Mouse (Mus musculus) testis, postnatal 14 days (tissue): ENCODE measurements around the gene Dgkq.

Experiments
- DNase-seq: peaks from one replicate; pipeline ENCODE4 v3.0.0; 2021; ENCODE audit warnings: low spot score

Gene Dgkq

GRCm38 (mm10) chr5:108668977-108669936, at the start of gene Dgkq:
Dgkq (minus strand) TSS chr5:108669672.
- peak; percentile 80 for DNase-seq

DNA sequence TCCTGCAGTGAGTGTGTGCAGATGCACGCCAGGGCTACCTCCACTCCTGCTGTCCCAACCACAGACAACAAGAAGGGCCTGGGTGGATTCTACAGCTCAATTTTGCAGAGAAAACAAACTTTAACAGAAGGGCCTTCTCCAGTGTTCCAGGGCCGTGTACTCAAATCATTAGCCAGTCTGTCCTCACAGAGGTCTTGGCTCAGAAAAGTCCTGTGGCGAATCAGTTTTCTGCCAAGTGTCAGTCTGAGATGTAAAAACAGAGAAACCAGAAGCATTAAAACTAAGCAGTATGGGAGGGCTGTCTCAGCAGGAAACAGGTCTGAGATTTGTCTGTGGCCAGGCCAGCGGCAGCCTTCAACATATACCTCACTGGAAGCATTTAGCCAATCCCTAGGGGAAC, 48.6 kb upstream of the Dgkq start:
- no peak for DNase-seq

DNA sequence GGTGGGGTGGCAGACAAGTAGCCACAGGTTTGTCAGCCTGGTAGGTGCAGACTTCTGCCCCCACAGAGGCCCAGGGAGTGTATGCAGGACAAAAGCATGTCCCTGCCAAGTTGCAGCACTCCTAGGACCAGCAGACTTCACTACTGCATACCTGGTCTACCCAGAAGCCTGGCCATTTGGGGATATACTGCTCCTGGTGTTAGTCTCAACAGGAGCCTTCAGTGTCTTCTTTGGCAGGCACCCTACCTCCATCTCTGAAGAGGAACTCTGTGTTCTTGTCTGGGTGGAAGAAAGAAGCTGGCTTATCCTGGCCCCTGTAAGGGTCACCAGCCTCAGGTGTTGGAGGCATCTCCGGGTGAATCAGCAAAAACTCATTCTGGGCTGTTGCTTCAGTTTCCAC, 46.5 kb upstream of the Dgkq start:
- no peak for DNase-seq

DNA sequence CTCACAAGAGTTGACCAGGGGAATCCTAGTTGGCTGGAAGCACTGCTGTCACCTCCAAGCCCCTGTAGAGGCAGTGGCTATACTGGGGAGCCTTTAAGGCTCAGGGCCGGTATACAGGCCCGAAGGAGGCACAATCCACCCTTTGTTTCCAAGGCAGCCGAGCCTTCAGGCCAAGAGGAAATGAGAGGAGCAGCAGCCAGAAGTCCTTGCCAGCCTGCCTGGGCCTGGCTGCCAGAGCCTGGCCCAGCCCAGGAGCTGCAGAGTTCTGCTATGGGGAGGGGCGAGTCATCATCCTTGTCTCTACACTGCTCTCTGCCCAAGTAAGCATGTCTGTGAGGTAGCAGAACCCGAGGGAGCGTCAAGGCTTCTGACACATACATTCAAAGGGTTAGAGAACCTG, 44.7 kb upstream of the Dgkq start:
- DNase-seq = no peak

GRCm38 (mm10) chr5:108713691-108714090, 44.2 kb upstream of the Dgkq start:
- no peak for DNase-seq

GRCm38 (mm10) chr5:108713096-108713495, 43.6 kb upstream of the Dgkq start:
- no peak for DNase-seq

DNA sequence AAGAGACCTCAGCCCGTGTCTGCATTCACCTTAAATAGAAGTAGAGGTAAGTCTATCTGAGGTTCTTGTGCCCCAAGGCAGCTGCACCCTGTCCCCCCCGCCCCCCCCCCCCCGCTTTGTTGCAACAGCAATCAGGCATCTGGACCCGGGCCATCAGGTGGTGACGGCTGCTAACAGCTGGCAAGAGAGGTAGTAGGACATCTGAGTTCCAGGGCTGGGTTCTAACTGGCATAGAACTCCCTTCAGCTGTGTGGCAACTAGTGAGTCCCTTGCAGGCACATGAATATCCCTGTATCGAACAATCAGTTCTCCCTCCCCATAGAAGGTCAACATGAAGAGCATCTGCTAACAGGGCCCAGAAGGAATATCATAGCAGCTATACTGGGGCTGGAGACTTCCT, 42.5 kb upstream of the Dgkq start:
- no peak for DNase-seq

- no peak for DNase-seq
These were observed 39.7 kb upstream of the Dgkq start for GRCm38 (mm10) chr5:108708981-108709731.

DNA sequence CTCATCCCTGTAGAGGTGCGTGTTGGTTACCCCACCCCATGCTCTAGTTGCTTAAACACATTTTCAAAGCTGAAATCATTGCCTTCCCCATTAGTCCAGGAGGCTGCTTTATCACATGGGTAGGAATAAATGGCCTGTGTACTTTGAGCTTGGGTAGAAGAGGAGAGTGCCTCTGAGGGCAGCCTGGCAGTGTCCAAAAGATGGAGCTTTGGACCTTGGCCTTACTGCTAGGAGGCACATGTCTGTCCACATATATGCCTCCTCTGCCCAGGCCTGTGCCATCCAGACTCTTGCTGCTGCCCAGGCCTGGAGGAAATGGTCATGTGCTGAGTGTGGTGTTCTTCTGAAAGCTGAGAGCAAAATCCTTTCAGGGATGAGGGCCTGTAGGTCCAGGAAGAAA, 38.9 kb upstream of the Dgkq start:
- DNase-seq = no peak

DNA sequence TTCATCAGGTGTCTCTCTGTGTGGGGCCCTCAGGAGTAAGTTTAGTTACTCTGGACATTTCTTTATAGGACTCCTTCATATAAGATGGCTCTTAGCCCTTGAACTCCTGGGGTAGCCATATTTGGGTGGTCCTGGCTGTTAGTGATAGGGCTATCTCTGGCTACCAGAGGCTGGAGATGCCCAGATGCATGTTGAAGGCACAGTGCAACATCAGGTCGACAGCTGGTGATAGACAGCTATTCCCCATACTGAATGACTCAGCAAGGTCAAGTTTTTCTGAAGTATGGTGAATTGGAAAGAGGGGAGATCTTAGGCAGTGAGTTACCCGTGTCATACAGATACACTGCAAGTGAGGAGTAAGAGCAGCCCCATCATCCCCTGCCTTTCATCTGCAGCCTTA, 38.3 kb upstream of the Dgkq start:
- DNase-seq = no peak

DNA sequence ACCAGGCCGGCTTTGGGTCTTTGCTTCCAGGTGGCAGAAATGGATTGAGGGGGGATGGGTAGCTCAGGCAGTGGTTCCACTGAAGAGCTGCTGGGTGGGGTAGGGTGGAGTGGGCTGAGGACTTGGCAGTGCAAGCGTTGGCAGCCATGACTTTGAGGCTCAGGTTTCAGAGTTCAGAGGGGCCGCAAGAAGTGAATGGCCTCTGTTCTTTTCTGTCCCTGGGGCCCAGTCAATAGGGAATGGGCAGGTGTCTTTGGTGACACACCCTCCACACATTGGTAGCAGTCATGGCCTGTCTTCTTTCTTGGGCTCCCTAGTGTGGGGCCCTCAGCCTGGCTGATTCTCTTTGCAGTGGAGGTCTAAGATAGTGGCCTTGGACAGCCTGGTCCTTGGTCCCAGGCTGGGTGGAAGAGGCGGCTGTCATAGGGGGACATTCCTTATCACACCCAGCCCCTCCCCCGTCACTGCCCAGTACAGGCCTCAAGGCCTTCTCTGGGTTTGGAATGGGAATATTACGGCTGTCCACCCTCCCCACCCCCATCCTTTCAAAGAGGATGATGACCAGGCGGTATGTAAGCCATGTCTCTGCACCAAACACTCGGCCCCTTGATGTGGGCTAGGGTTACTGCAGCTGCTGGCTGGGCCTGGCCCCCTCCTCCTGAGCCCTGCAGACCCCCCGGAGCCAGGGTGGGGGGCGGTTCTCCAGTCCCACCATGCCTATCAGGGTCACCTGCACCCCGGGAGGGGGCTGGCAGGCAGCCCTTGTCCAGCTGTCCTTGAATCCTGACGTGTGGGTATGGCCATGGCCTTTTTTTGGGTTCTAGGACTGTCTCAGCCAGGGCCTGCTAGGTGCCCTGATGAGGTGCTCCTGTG, 34.5 kb upstream of the Dgkq start:
- no peak for DNase-seq

- DNase-seq = no peak
These were observed 32.0 kb upstream of the Dgkq start for GRCm38 (mm10) chr5:108701341-108702021.

- DNase-seq = no peak
These were observed 30.9 kb upstream of the Dgkq start for GRCm38 (mm10) chr5:108700346-108700745.

DNA sequence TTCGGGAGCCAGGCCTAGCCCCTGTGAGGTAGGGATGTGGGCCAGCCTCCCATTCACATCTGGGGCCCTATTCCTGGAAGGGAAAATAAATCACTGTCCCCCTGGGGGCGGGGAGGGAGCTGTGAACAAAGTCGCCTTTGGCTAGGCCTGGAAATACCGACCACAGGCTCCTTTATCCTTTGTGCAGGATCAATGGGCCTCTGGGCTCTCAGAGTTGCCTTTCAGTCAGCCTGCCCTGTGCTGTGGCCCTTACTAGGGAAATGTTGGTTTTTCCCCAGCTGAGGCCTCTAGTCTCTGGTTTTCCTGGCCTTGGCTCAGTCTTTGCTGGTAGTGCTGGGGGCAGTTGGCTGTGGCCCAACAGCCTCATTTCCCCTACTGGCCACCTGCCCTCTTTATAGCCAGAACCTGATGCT, 27.9 kb upstream of the Dgkq start:
- no peak for DNase-seq

GRCm38 (mm10) chr5:108696542-108696941, 27.1 kb upstream of the Dgkq start:
- DNase-seq = no peak

DNA sequence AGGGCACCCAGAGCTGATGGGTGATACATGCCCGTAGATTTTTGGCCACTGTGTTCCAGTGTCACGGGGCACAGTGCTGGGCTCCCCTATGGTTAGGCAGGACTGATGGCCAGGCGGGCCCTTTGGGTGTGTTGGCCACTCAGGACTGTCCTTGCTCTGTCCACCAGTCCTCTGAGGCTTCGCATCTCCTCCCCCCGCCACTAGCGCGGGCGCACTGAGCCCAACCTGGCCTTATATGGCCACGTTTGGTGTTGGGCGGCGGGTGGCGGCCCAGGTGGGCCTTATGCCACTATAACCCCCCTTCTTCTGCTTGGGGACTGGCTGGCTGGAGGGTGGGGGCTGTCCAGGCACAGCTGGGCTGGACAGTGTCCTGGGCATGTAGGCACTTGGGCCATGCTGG, 26.4 kb upstream of the Dgkq start:
- no peak for DNase-seq

DNA sequence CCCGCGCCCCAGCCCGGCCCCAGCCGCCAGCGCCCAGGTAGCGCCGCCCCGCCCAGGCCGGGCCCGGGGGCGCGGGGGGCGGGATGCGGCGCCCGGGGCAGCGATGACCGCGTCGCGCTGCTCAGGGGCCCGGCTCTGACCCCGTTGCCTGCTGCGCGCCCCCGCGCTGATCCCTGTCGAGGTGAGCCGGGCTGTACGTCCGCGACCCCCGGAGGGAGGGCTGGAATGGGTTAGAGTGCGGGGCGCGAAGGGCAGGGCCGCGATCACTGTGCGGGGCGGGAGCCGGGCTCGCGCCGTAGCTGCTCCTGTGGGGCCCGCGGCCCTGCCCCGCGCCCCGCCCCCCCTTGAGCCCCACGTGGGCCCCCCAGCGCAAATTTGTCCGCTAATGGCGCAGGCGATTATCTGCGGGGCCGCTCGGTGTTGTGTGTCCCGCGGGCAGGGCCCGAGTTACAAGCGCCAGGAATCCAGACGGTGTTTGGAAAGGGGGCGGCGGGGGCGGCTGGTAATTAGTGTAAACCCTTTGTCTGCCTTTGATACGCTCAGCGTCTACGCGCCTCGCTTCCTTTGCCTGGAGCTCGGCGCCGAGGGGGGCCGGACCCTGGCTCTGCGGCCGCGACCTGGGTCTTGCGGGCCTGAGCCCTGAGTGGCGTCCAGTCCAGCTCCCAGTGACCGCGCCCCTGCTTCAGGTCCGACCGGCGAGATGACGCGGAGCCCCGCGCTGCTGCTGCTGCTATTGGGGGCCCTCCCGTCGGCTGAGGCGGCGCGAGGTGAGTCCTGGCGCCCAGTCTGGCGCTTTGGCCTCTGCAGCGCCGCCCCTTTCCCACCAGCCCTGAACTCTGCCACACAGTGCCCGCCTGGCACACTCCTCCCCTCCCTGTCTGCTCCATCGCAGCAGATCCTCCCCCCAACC, 25.1 kb upstream of the Dgkq start:
- DNase-seq = peak; percentile 56

DNA sequence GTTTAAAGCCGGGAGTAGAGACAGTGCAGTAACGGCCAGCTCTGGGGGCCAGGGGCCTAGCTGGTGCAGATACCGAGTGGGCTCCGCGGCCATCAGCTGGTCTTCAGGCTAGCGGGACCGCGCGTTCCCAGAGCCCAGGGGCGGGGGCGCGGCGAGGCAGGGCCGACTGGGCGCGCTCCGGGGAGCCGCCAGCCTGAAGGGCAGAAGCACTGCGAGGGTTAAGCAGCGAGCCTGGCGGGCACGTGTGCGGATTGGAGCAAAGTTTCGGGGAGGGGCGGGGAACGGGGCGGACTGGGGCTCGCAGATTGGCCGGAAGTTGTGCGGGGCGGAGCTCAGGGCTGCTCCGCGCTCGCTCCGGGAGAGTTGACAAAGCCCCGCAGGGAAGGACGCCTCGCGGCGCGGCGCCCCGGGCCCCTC, 24.4 kb upstream of the Dgkq start:
- DNase-seq = peak; percentile 89

GRCm38 (mm10) chr5:108692271-108692670, 22.8 kb upstream of the Dgkq start, which contains the start of gene Fgfrl1:
Fgfrl1 (plus strand) TSS chr5:108692382.
- DNase-seq = peak; percentile 58

GRCm38 (mm10) chr5:108691152-108691551, 21.7 kb upstream of the Dgkq start:
- no peak for DNase-seq
